Mouse (Mus musculus) frontal cortex, postnatal 36 days (tissue): ENCODE results near the gene Msi2.

Experiments
- DNase-seq, 2 experiments: peaks; one replicate each; pipeline ENCODE4 v3.0.0; 2022; ENCODE audit warnings: low spot score in 2 of 2

Msi2 gene

GRCm38 (mm10) chr11:88406408-88406915 lies 311.9 kb downstream of the Msi2 start:
- no peak for DNase-seq

- DNase-seq: peak; percentile 71 to 91
Measured at GRCm38 (mm10) chr11:88404816-88405613, 313.3 kb downstream of the Msi2 start.

GRCm38 (mm10) chr11:88404247-88404677 lies 314.1 kb downstream of the Msi2 start:
- DNase-seq: no peak

- no peak for DNase-seq
Measured at GRCm38 (mm10) chr11:88402290-88402689, 316.0 kb downstream of the Msi2 start.

GRCm38 (mm10) chr11:88401333-88401732 lies 317.0 kb downstream of the Msi2 start:
- DNase-seq: no peak

- DNase-seq: no peak
Measured at GRCm38 (mm10) chr11:88400926-88401325, 317.4 kb downstream of the Msi2 start.

GRCm38 (mm10) chr11:88400235-88400634 lies 318.1 kb downstream of the Msi2 start:
- DNase-seq: no peak

- DNase-seq: no peak
Measured at GRCm38 (mm10) chr11:88399431-88399830, 318.9 kb downstream of the Msi2 start.

- no peak for DNase-seq
Measured at GRCm38 (mm10) chr11:88399028-88399427, 319.3 kb downstream of the Msi2 start.

- DNase-seq: no peak
Measured at GRCm38 (mm10) chr11:88395076-88395990, 323.0 kb downstream of the Msi2 start.

- DNase-seq: no peak
Measured at GRCm38 (mm10) chr11:88394341-88395075, 323.8 kb downstream of the Msi2 start.

GRCm38 (mm10) chr11:88392715-88393114 lies 325.6 kb downstream of the Msi2 start:
- no peak for DNase-seq

- no peak for DNase-seq
Measured at GRCm38 (mm10) chr11:88391181-88391814, 327.0 kb downstream of the Msi2 start.

- DNase-seq: no peak
Measured at GRCm38 (mm10) chr11:88389530-88389929, 328.8 kb downstream of the Msi2 start.

- DNase-seq: no peak
Measured at GRCm38 (mm10) chr11:88386916-88387315, 331.4 kb downstream of the Msi2 start.

GRCm38 (mm10) chr11:88382449-88382848 lies 335.9 kb downstream of the Msi2 start:
- no peak for DNase-seq

GRCm38 (mm10) chr11:88381145-88381909 lies 337.0 kb downstream of the Msi2 start:
- DNase-seq: no peak

- DNase-seq: no peak
Measured at GRCm38 (mm10) chr11:88379635-88380034, 338.7 kb downstream of the Msi2 start.

- no peak for DNase-seq
Measured at GRCm38 (mm10) chr11:88378686-88379339, 339.5 kb downstream of the Msi2 start.

- no peak for DNase-seq
Measured at GRCm38 (mm10) chr11:88372589-88372988, 345.7 kb downstream of the Msi2 start.
